Mouse (Mus musculus): ENCODE results near the gene Kcnj4. TPM values are rescaled to one million over a fixed set of nuclear protein-coding genes. Genes with fewer than 3 reads are reported as not detected.

The Kcnj4 gene
- polyA plus RNA-seq, 1 experiment: 0.72 TPM

GRCm38 (mm10) chr15:79443856-79444410, 61.1 kb downstream of the Kcnj4 start:
- no peak overlapping the region for H3K27ac ChIP-seq (ENCODE audit: insufficient read depth, low read length)
- TF ChIP-seq POLR2A (IDR thresholded peaks at IDR 0.05; ENCODE audit: low read depth, low read length) (no peak), CTCF (IDR thresholded peaks at IDR 0.05; ENCODE audit: borderline replicate concordance, insufficient read depth, low read length) (no peak)
- H3K4me1 ChIP-seq (ENCODE audit: control insufficient read depth, insufficient read depth, low read length): peaks cover 6% of the 10 kb centered on the region
- H3K4me3 ChIP-seq (ENCODE audit: insufficient read depth, low read length): no peak overlapping the region

- no peak overlapping the region for H3K4me3 ChIP-seq (ENCODE audit: insufficient read depth, low read length)
- TF ChIP-seq POLR2A (IDR thresholded peaks at IDR 0.05; ENCODE audit: low read depth, low read length) (no peak), CTCF (IDR thresholded peaks at IDR 0.05; ENCODE audit: borderline replicate concordance, insufficient read depth, low read length) (no peak)
- H3K4me1 ChIP-seq (ENCODE audit: control insufficient read depth, insufficient read depth, low read length): peaks cover 12% of the 10 kb centered on the region
- no peak overlapping the region for H3K27ac ChIP-seq (ENCODE audit: insufficient read depth, low read length)
Measured at GRCm38 (mm10) chr15:79442961-79443518, 62.0 kb downstream of the Kcnj4 start.

GRCm38 (mm10) chr15:79442257-79442611, 62.8 kb downstream of the Kcnj4 start:
- peak overlapping the region; percentile 51 for H3K4me3 ChIP-seq (ENCODE audit: insufficient read depth, low read length)
- H3K4me1 ChIP-seq (ENCODE audit: control insufficient read depth, insufficient read depth, low read length): peaks cover 12% of the 10 kb centered on the region
- TF ChIP-seq CTCF (IDR thresholded peaks at IDR 0.05; ENCODE audit: borderline replicate concordance, insufficient read depth, low read length) (no peak), POLR2A (IDR thresholded peaks at IDR 0.05; ENCODE audit: low read depth, low read length) (no peak)
- no peak overlapping the region; the same call in 1 of the 2 replicates for H3K27ac ChIP-seq (ENCODE audit: insufficient read depth, low read length)

GRCm38 (mm10) chr15:79441331-79442256, 63.4 kb downstream of the Kcnj4 start:
- peak overlapping the region; percentile 91 for H3K4me3 ChIP-seq (ENCODE audit: insufficient read depth, low read length)
- TF ChIP-seq CTCF (IDR thresholded peaks at IDR 0.05; ENCODE audit: borderline replicate concordance, insufficient read depth, low read length) (no peak), POLR2A (IDR thresholded peaks at IDR 0.05; ENCODE audit: low read depth, low read length) (no peak; the same call in 1 of the 2 replicates)
- peaks cover 15% of the 10 kb centered on the region for H3K4me1 ChIP-seq (ENCODE audit: control insufficient read depth, insufficient read depth, low read length)
- H3K27ac ChIP-seq (ENCODE audit: insufficient read depth, low read length): peak overlapping the region; percentile 5; the same call in 1 of the 2 replicates

- Histone ChIP-seq H3K27ac (ENCODE audit: insufficient read depth, low read length) (peak overlapping the region; percentile 5; the same call in 1 of the 2 replicates), H3K4me1 (ENCODE audit: control insufficient read depth, insufficient read depth, low read length) (peaks cover 20% of the 10 kb centered on the region), H3K4me3 (ENCODE audit: insufficient read depth, low read length) (peak overlapping the region; percentile 91)
- no peak for TF ChIP-seq CTCF (IDR thresholded peaks at IDR 0.05; ENCODE audit: borderline replicate concordance, insufficient read depth, low read length)
- TF ChIP-seq POLR2A (IDR thresholded peaks at IDR 0.05; ENCODE audit: low read depth, low read length): no peak
Measured at GRCm38 (mm10) chr15:79440651-79441330, 64.2 kb downstream of the Kcnj4 start.

- no peak overlapping the region for H3K27ac ChIP-seq (ENCODE audit: insufficient read depth, low read length)
- peaks cover 24% of the 10 kb centered on the region for H3K4me1 ChIP-seq (ENCODE audit: control insufficient read depth, insufficient read depth, low read length)
- H3K4me3 ChIP-seq (ENCODE audit: insufficient read depth, low read length): peak overlapping the region; percentile 91
- TF ChIP-seq CTCF (IDR thresholded peaks at IDR 0.05; ENCODE audit: borderline replicate concordance, insufficient read depth, low read length) (no peak), POLR2A (IDR thresholded peaks at IDR 0.05; ENCODE audit: low read depth, low read length) (no peak)
Measured at GRCm38 (mm10) chr15:79440223-79440622, 64.8 kb downstream of the Kcnj4 start.

GRCm38 (mm10) chr15:79439386-79439785, 65.7 kb downstream of the Kcnj4 start:
- Histone ChIP-seq H3K27ac (ENCODE audit: insufficient read depth, low read length) (no peak overlapping the region), H3K4me1 (ENCODE audit: control insufficient read depth, insufficient read depth, low read length) (peaks cover 24% of the 10 kb centered on the region)

GRCm38 (mm10) chr15:79438816-79439215, 66.2 kb downstream of the Kcnj4 start:
- TF ChIP-seq CTCF (IDR thresholded peaks at IDR 0.05; ENCODE audit: borderline replicate concordance, insufficient read depth, low read length): no peak
- TF ChIP-seq POLR2A (IDR thresholded peaks at IDR 0.05; ENCODE audit: low read depth, low read length): no peak
- Histone ChIP-seq H3K27ac (ENCODE audit: insufficient read depth, low read length) (no peak overlapping the region), H3K4me1 (ENCODE audit: control insufficient read depth, insufficient read depth, low read length) (peaks cover 24% of the 10 kb centered on the region), H3K4me3 (ENCODE audit: insufficient read depth, low read length) (no peak overlapping the region)

More at GRCm38 (mm10) chr15:79439386-79439785, 65.7 kb downstream of the Kcnj4 start:
- no peak for TF ChIP-seq CTCF (IDR thresholded peaks at IDR 0.05; ENCODE audit: borderline replicate concordance, insufficient read depth, low read length)
- H3K4me3 ChIP-seq (ENCODE audit: insufficient read depth, low read length): no peak overlapping the region

GRCm38 (mm10) chr15:79438209-79438810, 66.7 kb downstream of the Kcnj4 start:
- Histone ChIP-seq H3K4me3 (ENCODE audit: insufficient read depth, low read length) (no peak overlapping the region), H3K4me1 (ENCODE audit: control insufficient read depth, insufficient read depth, low read length) (peaks cover 24% of the 10 kb centered on the region), H3K27ac (ENCODE audit: insufficient read depth, low read length) (no peak overlapping the region)
- TF ChIP-seq POLR2A (IDR thresholded peaks at IDR 0.05; ENCODE audit: low read depth, low read length): no peak
- TF ChIP-seq CTCF (IDR thresholded peaks at IDR 0.05; ENCODE audit: borderline replicate concordance, insufficient read depth, low read length): no peak

Measured in embryonic fibroblast, embryonic 13.5 days (primary cell).